Mouse (Mus musculus) embryonic facial prominence, embryonic 13.5 days (tissue): ENCODE results near the gene Crtc3. TPM values are rescaled to one million over a fixed set of nuclear protein-coding genes. Genes with fewer than 3 reads are reported as not detected.

Source experiments
- ATAC-seq: fragments of 200-750 bp; cut with Nextera tagmentation; 2 replicates; pipeline ENCODE4 v1.8.0; 2017; ENCODE audit warnings: low read depth; ENCODE audit not compliant: insufficient number of reproducible peaks, insufficient read depth, low FRiP score, low TSS enrichment
- H3K27ac ChIP-seq: fragments of 300-500 bp; sonication (generic); 2 replicates; pipeline ENCODE4 v1.5.1; 2015; ENCODE audit warnings: moderate library complexity, mild to moderate bottlenecking, inconsistent platforms
- H3K27me3 ChIP-seq: fragments of 300-500 bp; sonication (generic); 2 replicates; pipeline ENCODE4 v1.6.1; 2015; ENCODE audit warnings: mild to moderate bottlenecking, inconsistent platforms
- H3K36me3 ChIP-seq: fragments of 300-500 bp; sonication (generic); 2 replicates; pipeline ENCODE4 v1.6.1; 2015; ENCODE audit warnings: mild to moderate bottlenecking, inconsistent platforms
- H3K4me1 ChIP-seq: fragments of 300-500 bp; sonication (generic); 2 replicates; pipeline ENCODE4 v1.6.1; 2015; ENCODE audit warnings: inconsistent platforms
- H3K4me2 ChIP-seq: fragments of 300-500 bp; sonication (generic); 2 replicates; pipeline ENCODE4 v1.6.1; 2015; ENCODE audit warnings: moderate library complexity, mild to moderate bottlenecking, inconsistent platforms
- H3K4me3 ChIP-seq: fragments of 300-500 bp; sonication (generic); 2 replicates; pipeline ENCODE4 v1.5.1; 2015; ENCODE audit warnings: mild to moderate bottlenecking, inconsistent platforms
- H3K9ac ChIP-seq: fragments of 300-500 bp; sonication (generic); 2 replicates; pipeline ENCODE4 v1.6.1; 2015; ENCODE audit warnings: mild to moderate bottlenecking, inconsistent platforms
- H3K9me3 ChIP-seq: fragments of 300-500 bp; sonication (generic); 2 replicates; pipeline ENCODE4 v1.6.1; 2016; ENCODE audit warnings: inconsistent platforms
- WGBS: fragments of 180-500 bp; shearing (Covaris S2); methylation state at CpG from one replicate; pipeline ENCODE4 v1.1.7; 2015; ENCODE audit warnings: mixed read lengths; 5-methylcytosine and 5-hydroxymethylcytosine counted together
- polyA plus RNA-seq: library from polyadenylated mRNA; unstranded; fragments of >200 nt; fragmentation: Nextera tagmentation; extraction: Ambion mirVana; gene quantifications from 2 replicates; pipeline ENCODE4 v1.2.1, GENCODE M21; 2015

The Crtc3 gene
- polyA plus RNA-seq, 1 experiment from 2014 or later, result 27.6 TPM

GRCm38 (mm10) chr7:80625841-80626240 lies 62.8 kb downstream of the Crtc3 start:
- H3K9ac ChIP-seq, result no peak overlapping the region
- WGBS, result 83% methylated on average over 7 of the region's 7 CpGs
- peaks cover 24% of the 10 kb centered on the region for H3K36me3 ChIP-seq
- no peak overlapping the region for H3K4me3 ChIP-seq
- no peak for ATAC-seq
- no peaks in the 10 kb centered on the region for H3K27me3 ChIP-seq
- no peaks in the 10 kb centered on the region for H3K9me3 ChIP-seq
- H3K4me2 ChIP-seq, result no peak overlapping the region
- no peak overlapping the region for H3K27ac ChIP-seq
- H3K4me1 ChIP-seq, result peaks cover 15% of the 10 kb centered on the region

- H3K4me1 ChIP-seq, result peaks cover under 1% of the 10 kb centered on the region; the same call in 1 of the 2 replicates
- 90% methylated on average over 5 of the region's 5 CpGs for WGBS
- peaks cover 24% of the 10 kb centered on the region for H3K36me3 ChIP-seq
- no peak for ATAC-seq
- H3K4me2 ChIP-seq, result no peak overlapping the region
- no peaks in the 10 kb centered on the region for H3K27me3 ChIP-seq
- no peak overlapping the region for H3K4me3 ChIP-seq
- H3K9ac ChIP-seq, result no peak overlapping the region
- H3K9me3 ChIP-seq, result no peaks in the 10 kb centered on the region
- no peak overlapping the region for H3K27ac ChIP-seq
Measured at GRCm38 (mm10) chr7:80623276-80623675, 65.4 kb downstream of the Crtc3 start.

DNA sequence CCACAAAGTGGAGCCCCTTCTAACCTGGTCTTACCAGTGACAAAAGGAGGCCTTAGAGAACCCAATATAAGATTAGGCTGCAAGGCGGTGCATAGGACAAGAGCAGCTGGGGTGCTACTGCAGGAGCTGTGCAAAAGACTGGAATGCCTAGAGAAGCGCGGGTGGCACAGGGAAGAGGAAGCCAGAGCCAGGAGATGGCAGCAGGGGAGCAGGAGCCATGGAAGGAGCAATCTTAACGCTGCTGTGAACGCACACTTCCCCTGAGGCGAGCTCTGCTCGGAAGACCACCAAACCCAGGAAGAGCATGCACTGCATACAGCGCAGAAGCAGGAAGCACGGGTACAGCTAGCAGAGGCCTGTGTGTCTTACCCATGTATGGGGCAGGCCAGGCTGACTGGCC lies 72.6 kb downstream of the Crtc3 start:
- Histone ChIP-seq H3K36me3 (peaks cover 10% of the 10 kb centered on the region), H3K27ac (no peak overlapping the region), H3K27me3 (no peaks in the 10 kb centered on the region), H3K4me1 (peaks cover 16% of the 10 kb centered on the region), H3K4me2 (no peak overlapping the region), H3K4me3 (no peak overlapping the region), H3K9me3 (no peaks in the 10 kb centered on the region), H3K9ac (no peak overlapping the region)
- 61% methylated on average over 9 of the region's 9 CpGs for WGBS
- no peak for ATAC-seq

DNA sequence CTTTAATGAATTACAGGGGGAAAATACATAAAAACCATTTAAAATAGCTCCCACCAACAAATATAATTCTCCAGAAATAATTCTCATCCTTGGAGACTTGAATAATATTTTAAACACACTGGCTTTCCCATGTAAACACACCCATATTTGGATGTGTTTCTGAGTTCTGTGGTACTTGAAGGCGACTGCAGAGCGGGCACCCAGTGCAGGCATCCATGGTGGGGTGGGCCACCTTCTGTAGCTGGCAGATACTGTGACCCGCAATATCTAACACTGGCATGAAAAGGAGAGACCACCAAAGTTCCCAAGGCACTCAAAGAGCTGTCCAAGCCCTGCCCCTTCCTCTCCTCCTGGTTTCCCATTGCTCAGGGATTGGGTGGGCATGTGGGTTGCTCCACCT lies 74.6 kb downstream of the Crtc3 start:
- ATAC-seq, result no peak
- 85% methylated on average over 3 of the region's 3 CpGs for WGBS
- Histone ChIP-seq H3K4me1 (peaks cover 16% of the 10 kb centered on the region), H3K9me3 (no peaks in the 10 kb centered on the region), H3K9ac (no peak overlapping the region), H3K36me3 (peaks cover 19% of the 10 kb centered on the region), H3K27me3 (no peaks in the 10 kb centered on the region), H3K4me2 (no peak overlapping the region), H3K27ac (no peak overlapping the region), H3K4me3 (no peak overlapping the region)

DNA sequence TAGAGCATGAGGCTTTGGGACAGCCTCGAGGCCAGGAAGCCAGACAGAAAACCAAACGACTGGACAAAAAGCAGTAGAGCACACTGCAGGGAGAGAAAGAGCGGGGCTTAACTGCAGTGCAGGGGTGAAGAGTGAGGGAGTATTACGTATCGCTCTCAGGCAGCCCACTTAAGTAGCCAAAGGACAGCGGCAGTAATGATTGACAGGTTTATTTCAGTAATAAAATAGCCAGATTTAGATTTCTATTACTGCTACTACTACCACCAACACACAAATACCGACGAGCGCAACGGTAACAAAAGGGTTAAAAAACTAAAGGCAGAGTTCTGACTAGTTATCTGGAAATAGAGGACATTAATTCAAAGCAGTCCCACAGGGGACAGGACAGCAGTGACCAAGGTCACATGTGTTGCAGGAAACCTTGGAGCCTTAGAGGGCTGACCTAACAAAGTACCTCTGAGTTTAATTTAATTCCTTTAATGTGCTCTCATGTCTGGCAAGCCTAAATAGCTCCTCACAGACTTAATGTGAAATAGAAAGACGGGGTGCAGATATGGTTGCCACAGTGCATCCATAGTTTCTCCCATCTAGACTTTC lies 76.4 kb downstream of the Crtc3 start:
- Histone ChIP-seq H3K9ac (no peak overlapping the region), H3K9me3 (no peaks in the 10 kb centered on the region), H3K36me3 (peaks cover 27% of the 10 kb centered on the region), H3K4me2 (no peak overlapping the region), H3K4me1 (peaks cover 16% of the 10 kb centered on the region), H3K27me3 (no peaks in the 10 kb centered on the region), H3K4me3 (no peak overlapping the region), H3K27ac (no peak overlapping the region)
- no peak for ATAC-seq
- WGBS, result 38% methylated on average over 11 of the region's 11 CpGs

DNA sequence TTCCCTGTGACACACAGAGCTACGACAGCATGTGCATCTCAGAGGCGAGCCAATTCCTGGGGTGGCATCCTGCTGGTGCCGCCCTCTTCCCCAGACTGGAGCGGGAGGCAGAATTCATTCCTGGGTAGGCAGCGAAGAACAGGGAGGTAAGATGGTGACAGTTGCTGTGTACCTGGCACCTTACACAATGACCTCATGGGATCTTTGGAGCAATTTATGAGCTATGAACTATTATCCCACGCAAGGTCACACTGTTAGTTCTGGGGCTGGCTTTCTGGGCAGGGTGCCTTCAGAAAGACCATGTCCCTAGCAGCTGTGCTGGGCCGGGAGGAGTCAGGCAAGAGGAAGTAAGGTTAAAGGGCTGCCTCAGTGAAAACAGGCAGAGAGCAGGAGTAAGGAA lies 77.0 kb downstream of the Crtc3 start:
- Histone ChIP-seq H3K4me3 (no peak overlapping the region), H3K9me3 (no peaks in the 10 kb centered on the region), H3K27me3 (no peaks in the 10 kb centered on the region), H3K4me2 (no peak overlapping the region), H3K9ac (no peak overlapping the region), H3K27ac (no peak overlapping the region), H3K36me3 (peaks cover 28% of the 10 kb centered on the region), H3K4me1 (peaks cover 16% of the 10 kb centered on the region)
- no peak for ATAC-seq
- WGBS, result 71% methylated on average over 7 of the region's 7 CpGs

GRCm38 (mm10) chr7:80607503-80607902 lies 81.2 kb downstream of the Crtc3 start:
- H3K9ac ChIP-seq, result no peak overlapping the region
- peaks cover 12% of the 10 kb centered on the region for H3K4me1 ChIP-seq
- no peaks in the 10 kb centered on the region for H3K27me3 ChIP-seq
- no peak for ATAC-seq
- H3K9me3 ChIP-seq, result no peaks in the 10 kb centered on the region
- H3K4me3 ChIP-seq, result no peak overlapping the region
- H3K27ac ChIP-seq, result no peak overlapping the region
- no peak overlapping the region for H3K4me2 ChIP-seq
- H3K36me3 ChIP-seq, result peaks cover 30% of the 10 kb centered on the region
- WGBS, result 35% methylated on average over 2 of the region's 2 CpGs

GRCm38 (mm10) chr7:80606435-80606834 lies 82.2 kb downstream of the Crtc3 start:
- no peaks in the 10 kb centered on the region for H3K9me3 ChIP-seq
- H3K4me2 ChIP-seq, result no peak overlapping the region
- peaks cover 38% of the 10 kb centered on the region for H3K36me3 ChIP-seq
- ATAC-seq, result no peak
- peaks cover 5% of the 10 kb centered on the region for H3K4me1 ChIP-seq
- H3K27ac ChIP-seq, result no peak overlapping the region
- no peaks in the 10 kb centered on the region for H3K27me3 ChIP-seq
- WGBS, result 81% methylated on average over 4 of the region's 4 CpGs
- H3K9ac ChIP-seq, result no peak overlapping the region
- no peak overlapping the region for H3K4me3 ChIP-seq

- Histone ChIP-seq H3K36me3 (peaks cover 47% of the 10 kb centered on the region), H3K9ac (no peak overlapping the region), H3K4me2 (no peak overlapping the region), H3K4me1 (peaks cover 5% of the 10 kb centered on the region), H3K27ac (no peak overlapping the region; the same call in 1 of the 2 replicates), H3K4me3 (no peak overlapping the region), H3K9me3 (no peaks in the 10 kb centered on the region), H3K27me3 (no peaks in the 10 kb centered on the region)
- no peak for ATAC-seq
- WGBS, result 9% methylated on average over 10 of the region's 10 CpGs
Measured at GRCm38 (mm10) chr7:80605557-80605930, 83.1 kb downstream of the Crtc3 start.

DNA sequence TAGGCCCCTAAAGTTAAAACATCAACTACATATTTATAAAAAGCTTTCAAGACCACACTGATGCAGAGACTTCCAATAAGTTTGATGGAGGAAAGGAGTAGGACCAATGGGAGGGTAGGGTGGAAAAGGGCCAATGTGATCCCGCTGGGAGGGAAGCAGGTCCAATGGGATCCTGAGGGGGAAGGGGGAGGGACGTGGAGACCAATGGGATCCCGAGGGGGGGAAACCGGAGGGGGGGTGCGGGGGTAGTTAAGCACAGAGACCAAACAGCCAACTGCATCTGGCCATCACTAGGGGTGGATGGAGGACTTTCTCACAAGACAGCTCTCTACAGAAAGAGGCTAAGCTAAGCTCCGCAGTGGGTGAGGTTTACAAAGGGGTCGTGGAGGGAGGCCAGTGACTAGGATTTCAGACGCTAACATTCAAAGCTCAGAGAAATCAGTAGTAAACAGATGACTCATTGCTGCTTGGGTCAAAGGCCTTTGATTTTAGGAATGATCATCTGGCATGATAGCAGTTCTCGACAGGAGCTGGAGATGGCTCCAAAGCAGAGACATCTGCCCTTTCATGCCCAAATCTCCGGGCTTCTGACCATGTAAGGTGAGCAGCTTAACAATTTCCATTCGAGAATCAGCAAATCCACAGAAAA lies 83.6 kb downstream of the Crtc3 start:
- Histone ChIP-seq H3K4me1 (peaks cover 5% of the 10 kb centered on the region), H3K4me3 (no peak overlapping the region), H3K27ac (no peak overlapping the region; the same call in 1 of the 2 replicates), H3K9me3 (no peaks in the 10 kb centered on the region), H3K9ac (no peak overlapping the region), H3K36me3 (peaks cover 52% of the 10 kb centered on the region), H3K27me3 (no peaks in the 10 kb centered on the region), H3K4me2 (no peak overlapping the region)
- 28% methylated on average over 11 of the region's 11 CpGs for WGBS
- no peak for ATAC-seq

DNA sequence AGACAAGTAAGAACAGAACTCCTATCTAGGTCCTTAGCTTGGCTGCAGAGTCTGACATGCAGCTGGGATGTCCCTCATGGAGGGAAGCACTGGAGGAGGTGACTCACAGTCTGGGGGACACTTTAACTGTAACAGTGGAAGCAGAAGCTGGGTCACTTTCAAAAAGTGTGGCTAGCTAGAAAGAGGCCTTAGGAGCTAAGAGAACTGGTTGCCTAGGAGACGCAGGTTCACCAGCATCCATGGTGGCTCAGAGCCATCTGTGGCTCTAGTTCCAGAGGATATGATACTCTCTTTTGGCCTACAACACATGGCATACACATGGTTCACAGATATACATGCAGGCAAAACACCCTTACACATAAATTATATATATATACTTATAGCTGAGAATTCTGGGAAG lies 86.1 kb downstream of the Crtc3 start:
- 83% methylated on average over 1 of the region's 1 CpGs for WGBS
- peaks cover 55% of the 10 kb centered on the region for H3K36me3 ChIP-seq

GRCm38 (mm10) chr7:80598436-80598985 lies 90.2 kb downstream of the Crtc3 start:
- Histone ChIP-seq H3K4me3 (no peak overlapping the region), H3K27ac (no peak overlapping the region), H3K27me3 (no peaks in the 10 kb centered on the region), H3K9me3 (no peaks in the 10 kb centered on the region), H3K9ac (no peak overlapping the region), H3K4me1 (no peaks in the 10 kb centered on the region), H3K4me2 (no peak overlapping the region), H3K36me3 (peaks cover 86% of the 10 kb centered on the region)
- ATAC-seq, result no peak
- 90% methylated on average over 13 of the region's 13 CpGs for WGBS

More for the DNA sequence above, 86.1 kb downstream of the Crtc3 start:
- H3K27ac ChIP-seq, result no peak overlapping the region
- peaks cover 5% of the 10 kb centered on the region; the same call in 1 of the 2 replicates for H3K4me1 ChIP-seq
- no peak for ATAC-seq
- no peak overlapping the region for H3K4me2 ChIP-seq
- no peak overlapping the region for H3K4me3 ChIP-seq
- H3K9ac ChIP-seq, result no peak overlapping the region
- H3K9me3 ChIP-seq, result no peaks in the 10 kb centered on the region
- no peaks in the 10 kb centered on the region for H3K27me3 ChIP-seq
